Mouse (Mus musculus): ENCODE measurements around the gene Atp1a1. TPM values are rescaled to one million over a fixed set of nuclear protein-coding genes. Genes with fewer than 3 reads are reported as not detected.

The Atp1a1 gene
- total RNA-seq, 1 experiment from 2014 or later: 470 TPM

DNA sequence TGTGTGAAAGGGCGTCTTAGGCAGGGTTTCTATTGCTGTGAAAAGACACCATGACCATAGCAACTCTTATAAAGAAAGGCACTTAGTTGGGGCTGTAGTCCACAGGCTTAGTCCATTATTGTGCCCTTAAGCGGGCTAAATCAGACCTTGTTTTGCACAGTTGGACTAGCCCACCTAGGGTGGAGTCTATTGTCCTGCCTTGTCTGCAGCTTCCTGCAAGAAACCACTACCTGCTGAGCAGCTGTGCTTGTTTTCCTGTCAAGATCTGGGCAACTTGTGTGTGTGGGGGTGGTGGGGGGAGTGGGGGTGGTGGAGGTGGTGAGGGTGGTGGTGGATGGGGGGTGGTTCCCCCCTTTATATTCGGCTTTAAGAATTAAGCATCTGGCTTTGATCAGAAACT lies 34.2 kb downstream of the Atp1a1 start:
- ATAC-seq (replicated peaks; ENCODE audit: insufficient number of reproducible peaks, low FRiP score, low TSS enrichment, poor library complexity, severe bottlenecking): no peak

DNA sequence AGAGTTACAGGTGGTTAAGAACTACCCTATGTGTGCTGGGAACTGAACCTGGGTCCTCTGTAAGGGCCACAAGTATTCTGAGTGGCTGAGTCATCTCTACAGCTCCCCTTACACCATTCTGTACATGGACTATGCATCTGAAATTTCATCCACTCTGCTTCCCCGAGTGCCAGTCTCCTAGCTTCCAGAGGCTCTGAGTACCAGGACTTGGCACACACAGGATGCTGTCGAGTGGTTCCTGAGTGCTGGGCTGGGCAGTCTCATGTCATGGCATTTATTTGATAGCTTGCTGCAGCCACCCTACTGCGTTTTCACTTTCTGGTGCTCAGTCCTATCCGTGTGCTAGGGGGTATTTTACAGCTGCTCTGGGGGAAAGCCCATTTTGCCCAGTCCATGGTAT lies 35.9 kb downstream of the Atp1a1 start:
- no peak for ATAC-seq (replicated peaks; ENCODE audit: insufficient number of reproducible peaks, low FRiP score, low TSS enrichment, poor library complexity, severe bottlenecking)

DNA sequence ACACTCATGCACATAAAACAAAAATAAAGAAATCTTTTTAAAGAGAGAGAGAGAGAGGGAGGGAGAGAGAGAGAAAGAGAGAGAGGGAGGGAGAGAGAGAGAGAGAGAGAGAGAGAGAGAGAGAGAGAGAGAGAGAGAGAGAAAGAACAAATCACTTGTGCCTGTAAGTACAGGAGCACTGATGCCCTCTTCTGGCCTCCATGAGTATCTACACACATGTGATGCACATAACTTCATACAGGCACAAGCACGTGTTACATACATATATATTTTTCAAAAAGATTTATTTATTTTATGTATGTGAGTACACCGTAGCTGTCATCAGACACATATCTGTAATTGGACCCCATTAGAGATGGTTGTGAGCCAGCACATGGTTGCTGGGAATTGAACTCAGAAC lies 40.5 kb downstream of the Atp1a1 start:
- no peak for ATAC-seq (replicated peaks; ENCODE audit: insufficient number of reproducible peaks, low FRiP score, low TSS enrichment, poor library complexity, severe bottlenecking)

DNA sequence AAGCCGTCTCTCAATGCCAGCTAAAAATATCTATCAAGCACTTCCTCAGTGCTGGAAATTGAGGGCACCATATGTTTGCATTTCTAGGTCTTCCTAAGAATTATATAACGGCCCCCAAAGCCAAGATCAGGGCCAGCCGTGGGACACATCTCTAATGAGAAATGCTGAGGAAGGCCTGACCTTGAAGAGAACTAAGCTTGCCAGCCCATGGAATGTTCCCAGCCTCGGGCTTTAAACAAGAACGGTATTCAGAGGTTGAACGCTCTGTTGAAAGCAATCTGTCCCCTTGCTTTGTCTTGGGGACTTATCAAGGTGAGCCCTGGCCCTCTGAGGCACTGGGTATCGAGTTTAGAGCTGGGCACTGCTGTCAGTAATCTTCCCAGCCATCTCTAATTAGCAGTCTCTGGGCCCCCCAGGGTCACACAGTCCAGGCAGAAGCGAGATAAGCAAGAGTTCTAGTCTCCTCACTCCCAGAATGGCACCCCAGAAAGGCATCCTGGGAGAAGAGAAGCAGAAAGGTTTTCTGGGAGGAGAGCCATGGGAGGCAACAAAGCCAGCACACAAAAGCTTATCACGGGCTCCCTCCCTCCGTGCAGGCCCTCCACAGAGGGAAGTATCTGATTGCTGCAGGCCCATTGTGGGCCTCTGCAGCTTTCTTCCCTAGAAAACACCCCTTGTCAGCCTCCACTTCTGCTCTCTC lies 41.8 kb downstream of the Atp1a1 start:
- no peak for ATAC-seq (replicated peaks; ENCODE audit: insufficient number of reproducible peaks, low FRiP score, low TSS enrichment, poor library complexity, severe bottlenecking)

DNA sequence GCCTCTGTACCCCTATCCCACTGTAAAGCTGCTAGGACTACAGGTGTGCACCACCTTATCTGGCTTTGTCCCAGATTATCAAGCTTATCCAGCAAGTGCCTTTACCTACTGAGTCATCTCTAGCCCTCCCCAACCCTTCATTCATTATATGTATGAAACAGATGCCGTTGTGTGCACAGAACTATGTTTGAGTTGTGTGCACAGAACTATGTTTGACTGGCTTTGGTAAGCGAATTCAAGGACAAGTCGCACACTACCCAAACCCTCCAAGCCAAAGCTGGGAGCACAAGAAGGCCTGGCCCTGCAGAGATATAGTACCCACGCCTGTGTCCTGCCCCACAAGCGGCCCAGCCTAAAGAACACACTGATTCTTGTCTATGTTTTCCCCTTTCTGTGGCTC lies 42.5 kb downstream of the Atp1a1 start:
- no peak for ATAC-seq (replicated peaks; ENCODE audit: insufficient number of reproducible peaks, low FRiP score, low TSS enrichment, poor library complexity, severe bottlenecking)

DNA sequence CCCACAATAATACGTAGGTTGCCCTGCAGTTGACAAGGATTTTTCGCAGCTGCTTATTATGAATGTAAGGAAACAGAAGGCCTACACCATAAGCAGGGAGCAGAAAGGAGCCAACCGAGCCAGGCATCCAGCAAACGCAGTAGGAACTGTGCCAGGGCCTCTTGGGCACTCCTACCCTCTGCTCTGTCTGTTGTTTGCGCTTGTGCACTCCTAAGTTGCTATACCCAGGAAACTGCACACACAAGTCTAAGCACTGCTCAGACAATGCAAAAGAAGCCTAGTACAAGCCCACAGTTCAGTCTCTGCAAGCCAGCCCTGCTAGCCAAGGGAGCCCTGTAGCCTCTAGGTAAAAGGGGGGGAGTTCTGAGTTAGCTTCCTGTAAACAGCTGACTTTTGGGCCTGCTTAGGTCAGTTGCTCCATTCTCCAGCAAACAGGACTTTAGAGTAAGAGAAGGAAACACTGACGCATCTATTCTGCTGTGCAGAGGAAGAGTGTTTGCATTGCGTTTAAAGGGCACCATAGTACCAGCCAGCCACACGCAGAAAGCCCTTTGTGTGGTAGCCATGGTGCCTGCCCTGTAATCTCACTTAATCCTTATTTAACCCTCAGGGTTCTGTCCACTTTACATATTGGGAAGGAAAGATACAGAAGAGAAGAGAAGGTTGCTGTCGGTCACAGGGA lies 43.5 kb downstream of the Atp1a1 start:
- no peak for ATAC-seq (replicated peaks; ENCODE audit: insufficient number of reproducible peaks, low FRiP score, low TSS enrichment, poor library complexity, severe bottlenecking)

DNA sequence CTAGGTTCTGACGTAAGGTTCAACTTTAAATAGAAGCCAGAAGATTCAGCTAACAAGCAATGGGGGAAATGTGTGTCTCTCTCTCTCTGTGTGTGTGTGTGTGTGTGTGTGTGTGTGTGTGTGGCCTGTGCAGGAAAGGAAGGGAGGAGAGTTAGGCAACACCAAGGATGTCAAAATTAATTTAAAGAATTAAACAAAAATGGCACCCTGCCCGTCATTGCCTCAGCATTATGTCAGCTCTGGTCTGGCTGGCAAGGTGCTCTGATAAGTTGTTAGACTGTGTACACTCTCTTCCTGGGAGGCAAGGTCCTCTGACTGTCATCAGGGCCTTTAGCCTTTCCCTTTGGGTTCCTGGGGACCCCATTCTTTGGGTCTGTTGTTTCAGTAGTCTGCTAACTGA lies 47.8 kb downstream of the Atp1a1 start:
- no peak for ATAC-seq (replicated peaks; ENCODE audit: insufficient number of reproducible peaks, low FRiP score, low TSS enrichment, poor library complexity, severe bottlenecking)

DNA sequence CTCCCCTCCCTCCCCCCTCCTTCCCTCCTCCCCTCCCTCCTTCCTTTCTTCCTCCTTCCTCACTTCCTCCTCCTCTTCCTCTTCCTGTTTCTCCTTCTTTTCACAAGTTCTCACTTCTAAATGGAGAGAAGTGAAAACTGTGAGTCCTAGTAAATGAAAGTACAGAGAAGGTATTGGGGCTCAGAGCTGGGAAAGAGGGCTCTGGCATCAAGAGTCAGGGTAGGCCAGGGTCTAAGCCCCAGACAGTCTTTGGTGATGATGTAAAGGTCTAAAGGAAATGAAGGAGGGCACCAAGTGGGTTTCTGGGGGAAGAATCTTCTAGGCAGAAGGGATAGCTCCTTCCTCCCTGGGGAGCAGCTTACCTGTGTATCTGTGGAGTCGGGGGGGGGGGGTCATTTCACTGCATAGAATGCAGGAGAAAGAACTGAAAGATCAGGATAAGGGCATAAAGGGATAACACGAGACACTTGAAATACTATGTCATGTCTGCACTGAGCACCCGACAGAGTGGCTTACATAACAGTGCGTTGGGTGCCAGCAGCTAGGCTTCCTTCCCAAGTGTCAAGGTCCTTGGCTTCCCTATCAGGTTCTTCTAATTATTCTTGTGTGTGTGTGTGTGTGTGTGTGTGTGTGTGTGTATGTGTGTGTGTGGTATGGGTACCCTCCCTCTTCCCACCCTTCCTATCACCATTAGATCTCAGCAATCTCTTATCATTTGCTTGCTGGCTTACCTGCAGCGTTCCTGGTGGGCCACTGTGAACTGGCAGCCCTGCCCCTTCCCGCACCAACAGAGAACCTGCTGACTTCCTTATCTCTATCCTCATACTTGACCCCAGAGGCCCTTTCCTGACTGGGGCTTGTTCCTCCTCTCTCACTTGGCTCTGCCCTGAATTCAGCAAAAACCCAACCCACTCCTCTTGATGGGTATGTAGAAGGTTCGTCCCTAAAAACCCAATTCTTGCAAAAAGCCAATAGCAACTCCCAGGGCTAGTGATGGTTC lies 51.6 kb downstream of the Atp1a1 start:
- ATAC-seq (replicated peaks; ENCODE audit: insufficient number of reproducible peaks, low FRiP score, low TSS enrichment, poor library complexity, severe bottlenecking): no peak

DNA sequence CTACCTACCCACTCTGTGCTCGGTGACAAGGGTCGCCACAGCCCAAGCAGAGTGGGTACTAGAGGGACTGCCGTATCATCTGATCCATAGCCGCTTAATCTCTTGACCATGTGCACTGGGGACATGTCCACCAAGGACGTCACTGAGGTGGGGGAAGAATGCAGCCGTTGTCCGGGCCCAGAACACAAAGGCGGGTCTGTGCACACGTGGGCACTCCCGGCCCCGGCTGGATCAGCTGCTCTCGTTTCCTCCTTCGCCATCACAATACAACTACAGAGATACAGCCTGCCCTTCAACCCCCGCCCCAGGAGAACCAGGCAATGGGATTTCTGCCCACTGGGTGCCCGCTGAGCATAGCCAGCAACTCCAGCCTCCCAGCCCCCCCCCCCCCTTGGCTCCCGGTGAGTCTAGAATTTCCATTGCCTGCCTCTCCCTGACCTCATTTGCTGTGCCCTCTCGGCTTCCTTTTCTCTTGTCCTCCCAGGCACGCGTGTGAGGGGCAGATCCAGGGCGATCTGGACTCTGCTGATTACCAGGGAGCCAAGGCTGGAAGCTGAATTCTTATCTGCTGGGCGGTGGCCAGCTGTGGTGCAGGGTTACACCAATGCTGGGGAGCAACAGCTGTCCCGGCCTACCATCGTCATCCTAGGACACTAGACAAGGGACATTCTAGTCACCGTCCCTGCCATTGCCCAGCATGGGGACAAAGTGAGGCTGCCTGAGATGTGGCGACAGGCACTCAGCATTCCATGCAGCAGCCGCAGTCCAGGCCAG lies 52.8 kb downstream of the Atp1a1 start:
- ATAC-seq (replicated peaks; ENCODE audit: insufficient number of reproducible peaks, low FRiP score, low TSS enrichment, poor library complexity, severe bottlenecking): no peak

DNA sequence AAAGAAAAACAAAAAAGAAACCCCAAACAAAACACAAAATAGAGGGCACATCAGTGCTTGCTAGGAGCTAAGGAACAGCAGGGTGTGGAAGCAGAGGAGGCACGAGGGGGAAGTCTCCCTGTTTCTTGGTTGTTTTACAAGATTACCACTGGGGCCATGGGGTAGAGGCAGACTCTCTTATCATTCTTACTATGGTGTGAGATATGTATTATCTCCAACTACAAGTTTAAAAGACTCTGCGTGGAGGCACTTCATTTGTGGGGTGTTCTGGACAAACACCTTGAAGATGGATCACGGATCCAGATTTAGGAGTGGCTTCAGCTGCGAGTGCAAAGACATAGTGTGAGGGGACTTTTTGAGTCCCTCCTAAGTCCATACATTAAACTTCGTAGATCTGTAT lies 54.7 kb downstream of the Atp1a1 start:
- ATAC-seq (replicated peaks; ENCODE audit: insufficient number of reproducible peaks, low FRiP score, low TSS enrichment, poor library complexity, severe bottlenecking): no peak

DNA sequence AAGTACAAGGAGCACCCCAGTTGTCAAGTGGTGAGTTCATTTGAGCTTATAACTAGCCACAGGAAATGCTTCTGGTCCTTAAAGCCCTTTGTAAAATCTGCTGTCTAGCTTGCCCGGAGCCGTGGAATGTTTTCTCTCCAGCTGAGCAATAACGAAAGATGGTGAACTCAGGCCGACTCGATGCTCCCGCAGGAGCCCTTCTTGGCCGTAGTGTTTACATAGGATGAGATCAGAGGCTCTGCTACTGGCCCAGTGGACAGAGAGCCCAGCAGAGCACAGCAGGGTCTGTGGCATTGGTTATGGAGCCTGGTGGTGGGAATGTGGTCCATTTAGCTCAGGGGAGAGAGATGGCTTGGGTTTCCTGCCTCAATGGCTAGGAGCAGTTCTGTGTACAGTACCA lies 60.4 kb downstream of the Atp1a1 start:
- no peak for ATAC-seq (replicated peaks; ENCODE audit: insufficient number of reproducible peaks, low FRiP score, low TSS enrichment, poor library complexity, severe bottlenecking)

DNA sequence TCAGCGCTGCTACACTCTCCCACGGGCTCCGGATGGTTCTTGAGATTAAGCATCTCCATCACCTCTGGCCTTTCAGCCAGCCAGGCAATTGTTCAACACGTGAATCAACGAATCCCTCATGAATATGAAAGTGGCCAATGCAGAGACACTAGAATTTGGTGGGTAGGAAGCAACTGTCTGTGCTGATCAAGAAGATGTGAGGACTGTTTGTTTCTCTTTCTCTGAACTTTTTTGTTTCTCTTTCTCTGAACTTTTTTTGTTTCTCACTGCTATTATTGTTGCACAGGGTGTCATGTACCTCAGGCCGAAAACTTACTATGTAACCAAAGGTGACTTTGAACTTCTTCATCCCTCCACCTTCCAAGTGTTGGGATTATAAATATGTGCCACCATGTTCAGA lies 62.9 kb downstream of the Atp1a1 start:
- ATAC-seq (replicated peaks; ENCODE audit: insufficient number of reproducible peaks, low FRiP score, low TSS enrichment, poor library complexity, severe bottlenecking): no peak

DNA sequence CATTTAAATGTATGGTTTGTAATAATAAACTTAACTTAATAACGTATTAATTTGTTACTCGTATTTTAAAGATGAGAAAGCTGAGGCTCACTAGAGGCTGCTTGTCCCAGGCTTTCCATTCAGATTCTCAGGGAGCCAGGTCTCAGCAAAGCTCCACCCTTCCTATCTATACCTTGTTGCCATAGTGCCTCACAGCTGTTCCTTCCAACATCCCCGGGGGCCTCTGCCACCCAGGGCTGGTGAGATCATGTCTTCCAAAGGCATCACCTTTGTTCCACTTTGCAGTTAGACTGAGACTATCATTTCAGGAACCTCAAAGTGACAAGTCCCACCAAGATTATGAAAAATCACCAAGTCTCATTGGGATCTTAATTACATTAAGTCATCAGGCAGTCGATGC lies 63.9 kb downstream of the Atp1a1 start:
- ATAC-seq (replicated peaks; ENCODE audit: insufficient number of reproducible peaks, low FRiP score, low TSS enrichment, poor library complexity, severe bottlenecking): no peak

DNA sequence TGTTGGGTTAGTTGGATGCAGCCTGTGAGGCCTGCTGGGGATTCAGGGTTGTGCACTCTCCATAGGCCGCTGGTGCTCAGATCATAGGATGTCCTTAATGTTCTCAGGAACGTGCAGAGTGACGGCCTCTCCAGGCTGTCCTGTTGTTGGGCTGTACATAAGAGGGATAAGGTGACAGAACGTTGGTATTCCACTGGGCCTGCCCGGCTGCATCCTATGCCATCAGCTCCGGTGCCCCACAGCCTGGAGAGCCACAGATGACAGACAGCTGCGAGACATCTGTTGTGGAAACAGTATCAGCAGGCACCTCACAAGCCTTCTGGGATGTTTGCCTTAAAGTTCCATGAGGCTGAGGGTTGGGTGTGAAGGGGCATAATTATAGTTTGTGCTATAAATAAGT lies 68.2 kb downstream of the Atp1a1 start:
- no peak for ATAC-seq (replicated peaks; ENCODE audit: insufficient number of reproducible peaks, low FRiP score, low TSS enrichment, poor library complexity, severe bottlenecking)

DNA sequence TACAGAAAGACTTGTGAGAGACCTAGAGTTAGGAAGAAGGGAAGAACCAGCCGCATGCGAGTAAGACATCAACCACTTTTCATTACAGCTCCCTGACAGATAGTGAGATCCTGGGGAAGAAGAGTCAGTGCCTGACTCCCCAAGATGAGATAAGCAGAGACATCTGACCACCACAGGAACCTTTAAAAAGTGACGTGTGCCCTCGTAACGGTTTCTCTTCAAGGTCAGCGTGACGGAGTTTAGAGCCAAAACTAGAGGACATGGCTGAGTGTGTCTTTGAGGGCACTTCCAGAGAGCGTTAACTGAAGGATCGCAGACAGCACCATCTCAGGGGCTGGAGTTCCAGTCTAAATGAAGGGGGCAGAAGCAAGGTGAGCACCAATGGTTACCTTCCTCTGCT lies 70.2 kb downstream of the Atp1a1 start:
- no peak for ATAC-seq (replicated peaks; ENCODE audit: insufficient number of reproducible peaks, low FRiP score, low TSS enrichment, poor library complexity, severe bottlenecking)

DNA sequence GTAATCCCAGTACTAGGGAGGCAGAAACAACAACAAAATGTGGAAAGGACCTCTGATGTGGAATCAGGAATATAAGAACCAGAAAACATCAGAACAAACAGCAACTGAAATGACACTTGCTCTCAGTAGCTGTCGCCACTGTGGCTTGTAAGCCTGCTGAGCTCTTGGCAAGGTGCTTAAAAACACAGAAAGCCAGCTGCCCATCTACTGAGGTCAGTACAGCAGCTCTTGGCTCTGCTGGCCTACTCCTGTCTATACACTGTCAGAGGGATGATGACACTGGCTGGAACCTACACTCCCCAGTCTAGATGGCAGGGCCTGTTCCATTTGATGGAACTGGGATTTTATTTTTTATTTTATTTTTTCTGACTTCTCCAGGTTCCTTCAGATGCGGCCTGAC lies 71.1 kb downstream of the Atp1a1 start:
- ATAC-seq (replicated peaks; ENCODE audit: insufficient number of reproducible peaks, low FRiP score, low TSS enrichment, poor library complexity, severe bottlenecking): no peak

DNA sequence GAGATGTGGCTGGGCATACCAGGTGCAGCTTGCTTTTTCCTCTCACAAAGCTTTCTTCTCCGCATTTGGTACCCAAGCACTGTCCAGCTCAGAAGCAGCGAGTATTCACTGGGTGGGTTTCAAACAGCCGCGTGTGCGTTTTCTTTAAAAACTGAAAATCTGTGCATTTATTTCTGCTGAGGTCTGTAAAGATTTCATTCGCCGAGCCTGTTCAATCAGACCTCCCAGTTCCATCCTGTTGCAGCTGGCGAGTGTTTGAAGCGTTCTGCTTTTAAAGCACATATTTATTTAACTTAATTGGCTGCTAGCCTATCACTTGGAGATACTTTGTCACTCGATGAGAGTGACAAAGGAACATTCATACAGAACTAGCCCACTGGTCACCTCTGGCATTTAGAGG lies 73.6 kb downstream of the Atp1a1 start:
- no peak for ATAC-seq (replicated peaks; ENCODE audit: insufficient number of reproducible peaks, low FRiP score, low TSS enrichment, poor library complexity, severe bottlenecking)

DNA sequence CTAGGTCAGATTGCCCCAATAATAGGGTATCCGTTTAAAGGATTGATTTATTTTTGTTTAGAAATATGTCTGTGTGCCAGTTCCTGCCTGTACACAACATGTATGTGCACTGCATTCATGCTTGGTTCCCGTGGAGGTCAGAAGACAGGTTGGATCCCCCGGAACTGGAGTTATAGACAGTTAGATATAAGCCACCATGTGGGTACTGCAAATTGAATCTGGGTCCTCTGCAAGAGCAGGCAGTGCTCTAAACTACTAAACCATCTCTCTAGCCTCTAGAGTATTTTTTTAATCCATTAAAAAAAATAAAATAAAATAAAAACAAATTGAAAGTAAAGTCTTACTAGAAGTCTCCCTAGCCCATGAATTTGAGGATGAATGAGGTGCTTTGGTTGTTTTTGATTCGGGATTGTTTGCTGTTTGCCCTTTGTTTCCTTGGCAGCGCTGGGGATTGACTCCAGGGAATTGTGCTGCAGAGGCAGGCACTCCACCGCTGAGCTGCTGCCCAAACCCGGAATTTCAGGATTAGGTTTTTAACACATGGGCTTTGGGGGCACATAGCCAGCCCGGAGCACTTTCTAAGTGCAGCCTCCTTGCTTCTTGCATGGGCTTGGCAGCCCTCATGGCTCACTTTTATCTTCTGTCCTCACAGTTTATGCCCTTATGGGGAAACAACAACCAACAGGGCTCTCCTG lies 75.4 kb downstream of the Atp1a1 start:
- ATAC-seq (replicated peaks; ENCODE audit: insufficient number of reproducible peaks, low FRiP score, low TSS enrichment, poor library complexity, severe bottlenecking): no peak

All from monocyte, adult 5-6 weeks (primary cell).